Mouse (Mus musculus) forebrain, embryonic 11.5 days (tissue): ENCODE data around the gene Fcrla. TPM values are rescaled to one million over a fixed set of nuclear protein-coding genes. Genes with fewer than 3 reads are reported as not detected.

ENCODE experiments used
- ATAC-seq: fragments of 200-750 bp; cut with Nextera tagmentation; replicated peaks from 2 replicates; pipeline ENCODE4 v1.8.0; 2017; ENCODE audit warnings: moderate TSS enrichment; ENCODE audit not compliant: low FRiP score
- DNase-seq: peaks from one replicate; pipeline ENCODE4 v3.0.0-alpha.2; 2017; ENCODE audit warnings: low spot score
- H3K27ac ChIP-seq: fragments of 300-500 bp; sonication (generic); 2 replicates; pipeline ENCODE4 v1.5.1; 2014; ENCODE audit warnings: low read depth, low read length
- H3K27me3 ChIP-seq: fragments of 300-500 bp; sonication (generic); 2 replicates; pipeline ENCODE4 v1.6.1; 2014; ENCODE audit warnings: mild to moderate bottlenecking, low read length, mixed read lengths; ENCODE audit not compliant: control insufficient read depth, insufficient read depth
- H3K36me3 ChIP-seq: fragments of 300-500 bp; sonication (generic); 2 replicates; pipeline ENCODE4 v1.6.1; 2014; ENCODE audit warnings: mild to moderate bottlenecking, low read length, moderate library complexity, mixed read lengths; ENCODE audit not compliant: control insufficient read depth, insufficient read depth
- H3K4me1 ChIP-seq: fragments of 300-500 bp; sonication (generic); replicated peaks from 2 replicates; pipeline ENCODE4 v1.6.1; 2014; ENCODE audit warnings: low read length, mixed read lengths; ENCODE audit not compliant: control insufficient read depth, insufficient read depth
- H3K4me2 ChIP-seq: fragments of 300-500 bp; sonication (generic); 2 replicates; pipeline ENCODE4 v1.6.1; 2014; ENCODE audit warnings: low read depth, mild to moderate bottlenecking, low read length, moderate library complexity, mixed read lengths; ENCODE audit not compliant: severe bottlenecking
- H3K4me3 ChIP-seq: fragments of 300-500 bp; sonication (generic); 2 replicates; pipeline ENCODE4 v1.5.1; 2014; ENCODE audit warnings: low read depth, low read length
- H3K9ac ChIP-seq: fragments of 300-500 bp; sonication (generic); 2 replicates; pipeline ENCODE4 v1.6.1; 2014; ENCODE audit warnings: low read length
- H3K9me3 ChIP-seq: fragments of 300-500 bp; sonication (generic); 2 replicates; pipeline ENCODE4 v1.6.1; 2016; ENCODE audit warnings: low read length, mixed read lengths; ENCODE audit not compliant: control insufficient read depth
- WGBS: fragments of 180-500 bp; shearing (Covaris S2); extraction: QIAGEN DNeasy Blood & Tissue Kit; methylation state at CpG from one replicate; pipeline ENCODE4 v1.1.7; 2014; 5-methylcytosine and 5-hydroxymethylcytosine counted together
- polyA plus RNA-seq: library from polyadenylated mRNA; unstranded; fragments of >200 nt; fragmentation: Nextera tagmentation; extraction: Ambion mirVana; gene quantifications from 2 replicates; pipeline ENCODE4 v1.2.1, GENCODE M21; 2014

Gene Fcrla
- polyA plus RNA-seq, 1 experiment from 2014 or later: not detected

- Histone ChIP-seq H3K4me1 (no peaks in the 10 kb centered on the region), H3K36me3 (no peaks in the 10 kb centered on the region), H3K27ac (no peak overlapping the region), H3K4me2 (no peak overlapping the region), H3K9ac (no peak overlapping the region), H3K27me3 (no peaks in the 10 kb centered on the region), H3K9me3 (no peaks in the 10 kb centered on the region), H3K4me3 (no peak overlapping the region)
- WGBS: 79% methylated on average over 2 of the region's 2 CpGs
- no peak for DNase-seq
- ATAC-seq: no peak
Observed at GRCm38 (mm10) chr1:170891646-170892045, 35.7 kb downstream of the Fcrla start.

- Histone ChIP-seq H3K4me1 (no peaks in the 10 kb centered on the region), H3K27ac (no peak overlapping the region), H3K4me2 (no peak overlapping the region), H3K4me3 (no peak overlapping the region), H3K36me3 (no peaks in the 10 kb centered on the region), H3K9me3 (no peaks in the 10 kb centered on the region), H3K9ac (no peak overlapping the region), H3K27me3 (no peaks in the 10 kb centered on the region)
- no peak for ATAC-seq
- WGBS: 78% methylated on average over 4 of the region's 4 CpGs
- DNase-seq: no peak
Observed at GRCm38 (mm10) chr1:170889310-170889709, 38.1 kb downstream of the Fcrla start.

- ATAC-seq (no peak), DNase-seq (no peak)
- Histone ChIP-seq H3K9ac (no peak overlapping the region), H3K4me1 (no peaks in the 10 kb centered on the region), H3K9me3 (no peaks in the 10 kb centered on the region), H3K36me3 (no peaks in the 10 kb centered on the region), H3K4me2 (no peak overlapping the region), H3K27me3 (no peaks in the 10 kb centered on the region), H3K27ac (no peak overlapping the region), H3K4me3 (no peak overlapping the region)
- 59% methylated on average over 6 of the region's 6 CpGs for WGBS
Observed at GRCm38 (mm10) chr1:170886044-170886458, 41.3 kb downstream of the Fcrla start.

GRCm38 (mm10) chr1:170884978-170885561 is 42.3 kb downstream of the Fcrla start, which contains the start of the genes Gm26620 and Dusp12:
Gm26620 (plus strand) TSS chr1:170885065.
Dusp12 (minus strand) TSS chr1:170885540.
- Histone ChIP-seq H3K4me2 (peak within 1 kb of the TSS; percentile 73), H3K4me1 (no peaks in the 10 kb centered on the region), H3K27ac (peak within 1 kb of the TSS; percentile 15; the same call in 1 of the 2 replicates), H3K9me3 (no peaks in the 10 kb centered on the region), H3K9ac (peak within 1 kb of the TSS; percentile 86), H3K27me3 (no peaks in the 10 kb centered on the region), H3K36me3 (no peaks in the 10 kb centered on the region), H3K4me3 (peak within 1 kb of the TSS; percentile 93)
- under 1% methylated on average over 46 of the region's 46 CpGs for WGBS
- ATAC-seq (peak; percentile 91), DNase-seq (peak; percentile 91)

- WGBS: 29% methylated on average over 8 of the region's 8 CpGs
- no peaks in the 10 kb centered on the region for H3K4me1 ChIP-seq
- no peak for ATAC-seq
- peak overlapping the region; percentile 86 for H3K9ac ChIP-seq
- H3K27me3 ChIP-seq: no peaks in the 10 kb centered on the region
- peak overlapping the region; percentile 93 for H3K4me3 ChIP-seq
- peak overlapping the region; percentile 73 for H3K4me2 ChIP-seq
- no peaks in the 10 kb centered on the region for H3K9me3 ChIP-seq
- peaks cover 3% of the 10 kb centered on the region for H3K36me3 ChIP-seq
- DNase-seq: no peak
- no peak overlapping the region for H3K27ac ChIP-seq
Observed at GRCm38 (mm10) chr1:170884390-170884789, 43.0 kb downstream of the Fcrla start.

- Histone ChIP-seq H3K36me3 (peaks cover 4% of the 10 kb centered on the region), H3K4me3 (no peak overlapping the region), H3K9me3 (no peaks in the 10 kb centered on the region), H3K4me1 (no peaks in the 10 kb centered on the region), H3K27me3 (no peaks in the 10 kb centered on the region), H3K9ac (no peak overlapping the region), H3K4me2 (no peak overlapping the region), H3K27ac (no peak overlapping the region)
- DNase-seq: no peak
- no peak for ATAC-seq
- WGBS: 89% methylated on average over 5 of the region's 5 CpGs
Observed at GRCm38 (mm10) chr1:170882915-170883485, 44.4 kb downstream of the Fcrla start.

- H3K9me3 ChIP-seq: no peaks in the 10 kb centered on the region
- H3K27me3 ChIP-seq: no peaks in the 10 kb centered on the region
- ATAC-seq (no peak), DNase-seq (no peak)
- H3K27ac ChIP-seq: no peak overlapping the region
- H3K9ac ChIP-seq: no peak overlapping the region
- WGBS: 90% methylated on average over 5 of the region's 5 CpGs
- no peaks in the 10 kb centered on the region for H3K4me1 ChIP-seq
- H3K4me3 ChIP-seq: no peak overlapping the region
- peaks cover 4% of the 10 kb centered on the region for H3K36me3 ChIP-seq
- no peak overlapping the region for H3K4me2 ChIP-seq
Observed at GRCm38 (mm10) chr1:170876906-170877305, 50.5 kb downstream of the Fcrla start.

GRCm38 (mm10) chr1:170875676-170876075 is 51.7 kb downstream of the Fcrla start:
- Histone ChIP-seq H3K27me3 (no peaks in the 10 kb centered on the region), H3K4me1 (no peaks in the 10 kb centered on the region), H3K4me2 (no peak overlapping the region), H3K27ac (no peak overlapping the region), H3K9me3 (no peaks in the 10 kb centered on the region), H3K4me3 (no peak overlapping the region), H3K9ac (no peak overlapping the region), H3K36me3 (peaks cover 4% of the 10 kb centered on the region)
- no peak for ATAC-seq
- no peak for DNase-seq
- 92% methylated on average over 3 of the region's 3 CpGs for WGBS

- DNase-seq (no peak), ATAC-seq (no peak)
- Histone ChIP-seq H3K4me3 (no peak overlapping the region), H3K4me2 (no peak overlapping the region), H3K9ac (no peak overlapping the region), H3K27me3 (no peaks in the 10 kb centered on the region), H3K9me3 (no peaks in the 10 kb centered on the region), H3K27ac (no peak overlapping the region), H3K4me1 (no peaks in the 10 kb centered on the region), H3K36me3 (no peaks in the 10 kb centered on the region)
- WGBS: 92% methylated on average over 2 of the region's 2 CpGs
Observed at GRCm38 (mm10) chr1:170871961-170872360, 55.4 kb downstream of the Fcrla start.
